Mouse (Mus musculus): ENCODE measurements around the gene Mob3a.

DNA sequence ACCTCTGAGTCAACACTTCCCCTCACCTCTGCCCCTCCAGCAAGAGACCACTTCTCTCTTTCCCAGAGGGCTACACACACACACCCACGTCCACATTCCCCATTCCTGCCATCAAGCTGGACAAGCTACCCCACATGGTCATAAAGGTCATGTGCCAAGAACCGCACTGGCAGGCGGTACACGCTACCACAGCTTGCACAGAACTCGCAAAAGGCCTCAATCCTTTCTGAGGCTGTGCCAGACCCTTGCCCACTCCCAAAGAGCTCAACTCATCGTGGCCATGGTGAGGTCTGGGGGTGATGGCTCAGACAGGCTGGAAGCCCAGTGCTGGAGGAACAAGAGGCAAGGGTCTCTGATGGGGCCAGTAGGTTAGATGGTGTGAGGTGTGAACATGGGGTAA, 46.9 kb downstream of the Mob3a start:
- TF ChIP-seq POLR2A (IDR thresholded peaks at IDR 0.05; ENCODE audit: low read depth, low read length) = no peak
- no peak for TF ChIP-seq CTCF (conservative IDR thresholded peaks at IDR 0.05; ENCODE audit: insufficient read depth, insufficient read length, low read depth, low read length)
